Mouse (Mus musculus) ES-E14 (cell line): ENCODE measurements around the gene C1qtnf12. TPM values are rescaled to one million over a fixed set of nuclear protein-coding genes. Genes with fewer than 3 reads are reported as not detected.

Source experiments
- DNase-seq: peaks from one replicate; pipeline ENCODE4 v3.0.0-alpha.2; 2013; ENCODE audit warnings: low read depth, low spot score
- H3K27ac ChIP-seq: 2 replicates; pipeline ENCODE4 v1.5.1; 2012; ENCODE audit warnings: low read depth, mild to moderate bottlenecking, low read length, moderate library complexity, mixed read lengths; ENCODE audit not compliant: poor library complexity, insufficient read depth, severe bottlenecking
- H3K36me3 ChIP-seq: 2 replicates; pipeline ENCODE4 v1.6.1; 2012; ENCODE audit warnings: mild to moderate bottlenecking, low read length, moderate library complexity, mixed read lengths; ENCODE audit not compliant: control insufficient read depth, poor library complexity, insufficient read depth, severe bottlenecking
- H3K4me1 ChIP-seq, 2 experiments: fragments of 150-350 bp in 1 of 2; sonication (generic) in 1 of 2; 2 replicates each; pipeline ENCODE4 v1.6.1; 2012; ENCODE audit warnings: low read length in 2 of 2, mild to moderate bottlenecking in 1 of 2, mixed read lengths in 1 of 2; ENCODE audit not compliant: control insufficient read depth in 2 of 2, insufficient read depth in 2 of 2, poor library complexity in 1 of 2
- H3K4me3 ChIP-seq, 2 experiments: fragments of 150-350 bp in 1 of 2; sonication (generic) in 1 of 2; 2 replicates each; pipeline ENCODE4 v1.5.1; 2012; ENCODE audit warnings: low read length in 2 of 2, low read depth in 1 of 2, mild to moderate bottlenecking in 1 of 2, mixed read lengths in 1 of 2; ENCODE audit not compliant: insufficient read depth in 1 of 2, poor library complexity in 1 of 2, severe bottlenecking in 1 of 2
- H3K9ac ChIP-seq: 2 replicates; pipeline ENCODE4 v1.6.1; 2012; ENCODE audit warnings: low read depth, mild to moderate bottlenecking, low read length, mixed read lengths; ENCODE audit not compliant: poor library complexity, insufficient read depth, severe bottlenecking
- H3K9me3 ChIP-seq: fragments of 150-350 bp; sonication (generic); 2 replicates; pipeline ENCODE4 v1.6.1; 2012; ENCODE audit warnings: low read depth, mild to moderate bottlenecking, low read length; ENCODE audit not compliant: control insufficient read depth, insufficient read depth
- CHD2 ChIP-seq: IDR thresholded peaks from 2 replicates; pipeline ENCODE4 v1.6.1; 2014; ENCODE audit warnings: mild to moderate bottlenecking, low read depth, low read length, inconsistent platforms
- HCFC1 ChIP-seq: IDR thresholded peaks from 2 replicates; pipeline ENCODE4 v1.6.1; 2012; ENCODE audit warnings: low read length, inconsistent platforms, borderline replicate concordance; ENCODE audit not compliant: insufficient read depth
- MAFK ChIP-seq: IDR thresholded peaks from 2 replicates; pipeline ENCODE4 v1.6.1; 2014; ENCODE audit warnings: mild to moderate bottlenecking, low read depth, low read length, inconsistent platforms; ENCODE audit not compliant: insufficient read depth
- ZC3H11A ChIP-seq: IDR thresholded peaks from 2 replicates; pipeline ENCODE4 v1.6.1; 2012; ENCODE audit warnings: low read depth, mild to moderate bottlenecking, inconsistent platforms, low read length, borderline replicate concordance
- ZNF384 ChIP-seq: IDR thresholded peaks from 2 replicates; pipeline ENCODE4 v1.6.1; 2012; ENCODE audit warnings: low read depth, low read length, inconsistent platforms
- in situ Hi-C, 2 experiments: fragments of 600-800 bp; cut with MboI; formaldehyde crosslinking; loops; one replicate each; pipeline ENCODE4 v1.15.1; 2025; ENCODE audit warnings: low sequenced_read_pairs in 2 of 2, inconsistent platforms in 1 of 2; ENCODE audit not compliant: unreplicated experiment in 2 of 2
- total RNA-seq: library from RNA; depleted of rRNA; stranded (reverse); fragments of 300-350 nt; gene quantifications from 2 replicates; pipeline ENCODE4 v1.2.3, GENCODE M21; 2012; rRNA removed

The C1qtnf12 gene
- total RNA-seq, 1 experiment = 6.4 TPM

DNA sequence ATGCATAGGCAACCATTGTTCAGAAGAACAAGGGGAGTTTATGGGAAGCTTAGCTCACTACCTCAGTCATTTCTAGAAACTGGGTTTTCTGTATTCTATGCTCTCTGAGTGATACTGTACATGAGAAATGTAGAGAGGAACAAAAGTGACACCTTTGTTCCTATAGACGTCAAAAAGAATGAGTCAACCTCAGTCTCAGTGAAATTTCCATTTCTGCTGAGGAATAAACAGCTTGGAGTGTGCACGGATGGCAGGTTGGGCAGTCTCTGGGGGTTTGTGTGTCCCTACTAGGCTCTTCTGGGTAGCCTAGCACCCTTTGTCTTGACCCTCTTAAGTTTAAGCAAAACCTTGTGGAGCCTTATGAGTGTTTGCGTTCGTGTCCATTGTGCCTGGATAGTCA lies 46.3 kb downstream of the C1qtnf12 start:
- no peaks in the 10 kb centered on the region for H3K4me1 ChIP-seq
- H3K27ac ChIP-seq = no peak overlapping the region
- in situ Hi-C loops = no loop called here
- no peak overlapping the region for H3K4me3 ChIP-seq
- H3K9me3 ChIP-seq = no peaks in the 10 kb centered on the region
- H3K36me3 ChIP-seq = peaks cover 39% of the 10 kb centered on the region
- no peak overlapping the region for H3K9ac ChIP-seq
- no peak for DNase-seq
- TF ChIP-seq ZNF384 (no peak), ZC3H11A (no peak), MAFK (no peak), CHD2 (no peak), HCFC1 (no peak)

DNA sequence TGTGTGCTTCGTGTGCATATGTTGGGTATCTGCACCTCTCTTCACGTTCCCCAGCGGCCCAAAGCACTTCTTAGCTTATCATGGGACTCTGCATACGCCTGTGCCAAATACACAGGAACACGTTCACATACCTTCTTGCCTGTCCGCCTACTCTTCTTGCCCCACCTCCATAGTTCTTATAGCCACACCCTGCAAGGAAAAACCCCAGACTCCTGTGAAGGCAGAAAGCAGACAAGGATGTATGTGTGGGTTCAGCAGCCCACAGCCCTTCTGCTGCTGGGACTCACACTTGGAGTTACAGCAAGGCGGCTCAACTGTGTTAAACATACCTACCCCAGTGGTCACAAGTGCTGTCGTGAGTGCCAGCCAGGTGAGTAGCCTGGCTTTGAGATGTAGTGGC lies 51.5 kb downstream of the C1qtnf12 start, which contains the start of gene Tnfrsf4:
Tnfrsf4 (plus strand) TSS at position 207 of the 400 bp plus-strand sequence.
- Histone ChIP-seq H3K4me3 (no peak within 1 kb of the TSS), H3K9ac (no peak within 1 kb of the TSS), H3K36me3 (peaks cover 25% of the 10 kb centered on the region), H3K9me3 (no peaks in the 10 kb centered on the region), H3K27ac (no peak within 1 kb of the TSS), H3K4me1 (0 out of 4 replicates have a peak, but pooled peaks cover 0 to 3% of the 10 kb centered on the region in 2 experiments)
- no peak for DNase-seq
- in situ Hi-C loops = no loop called here
- TF ChIP-seq ZC3H11A = no peak
- no peak for TF ChIP-seq CHD2
- TF ChIP-seq MAFK = no peak
- TF ChIP-seq ZNF384 = no peak
- no peak for TF ChIP-seq HCFC1

DNA sequence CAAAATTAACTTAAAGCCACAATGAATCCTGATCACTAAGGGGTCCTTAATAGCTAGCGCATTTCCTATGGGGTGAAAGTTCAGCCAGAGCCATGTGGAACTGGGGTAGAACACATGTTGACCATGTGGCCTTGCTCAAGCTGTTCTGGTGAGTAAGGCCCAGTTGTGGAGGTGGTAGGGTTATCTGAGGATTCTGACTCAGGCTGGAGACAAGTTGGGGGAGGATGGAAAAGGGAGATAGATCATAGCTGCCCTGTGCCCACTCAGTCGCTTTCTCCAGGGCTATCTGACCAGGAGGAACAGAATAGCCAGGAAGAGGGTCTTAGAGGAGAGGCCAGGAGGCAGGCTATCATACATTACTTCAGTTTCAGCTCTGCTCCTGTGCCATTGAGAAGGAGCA lies 52.3 kb downstream of the C1qtnf12 start:
- no peak for TF ChIP-seq ZNF384
- TF ChIP-seq CHD2 = no peak
- no peak for TF ChIP-seq MAFK
- TF ChIP-seq ZC3H11A = no peak
- no peak for TF ChIP-seq HCFC1
- Histone ChIP-seq H3K9me3 (no peaks in the 10 kb centered on the region), H3K4me1 (0 out of 4 replicates have a peak, but pooled peaks cover 0 to 3% of the 10 kb centered on the region in 2 experiments), H3K36me3 (peaks cover 17% of the 10 kb centered on the region), H3K4me3 (no peak overlapping the region), H3K9ac (no peak overlapping the region), H3K27ac (no peak overlapping the region)
- no peak for DNase-seq
- in situ Hi-C loops = no loop called here

Other genes starting within 250 kb of the C1qtnf12 start
- 0.22 and 0.58 TPM in 2 replicates for gene Tmem240, start 227.5 kb upstream of the C1qtnf12 start, total RNA-seq
- gene Atad3a, start 201.2 kb upstream of the C1qtnf12 start, total RNA-seq = 169 and 267 TPM in 2 replicates
- gene Vwa1, start 187.6 kb upstream of the C1qtnf12 start, total RNA-seq = 4.6 and 10.6 TPM in 2 replicates
- 0.09 and 0.11 TPM in 2 replicates for gene Tmem88b, start 176.4 kb upstream of the C1qtnf12 start, total RNA-seq
- gene Ankrd65, start 171.9 kb upstream of the C1qtnf12 start, total RNA-seq = 0.49 and 0.74 TPM in 2 replicates
- gene Mrpl20, start 159.4 kb upstream of the C1qtnf12 start, total RNA-seq = 114 and 157 TPM in 2 replicates
- gene Ccnl2, start 149.8 kb upstream of the C1qtnf12 start, total RNA-seq = 103 and 171 TPM in 2 replicates
- gene Aurkaip1, start 131.0 kb upstream of the C1qtnf12 start, total RNA-seq = 156 and 162 TPM in 2 replicates
- 14.2 and 14.4 TPM in 2 replicates for gene Mxra8, start 122.6 kb upstream of the C1qtnf12 start, total RNA-seq
- gene Dvl1, start 114.9 kb upstream of the C1qtnf12 start, total RNA-seq = 49.8 and 88.0 TPM in 2 replicates
- gene Tas1r3, start 99.0 kb upstream of the C1qtnf12 start, total RNA-seq = 0.40 and 0.58 TPM in 2 replicates
- 9.7 and 10.1 TPM in 2 replicates for gene Cptp, start 92.9 kb upstream of the C1qtnf12 start, total RNA-seq
- gene Ints11, start 92.8 kb upstream of the C1qtnf12 start, total RNA-seq = 106 and 119 TPM in 2 replicates
- gene Pusl1, start 70.5 kb upstream of the C1qtnf12 start, total RNA-seq = 62.2 and 104 TPM in 2 replicates
- gene Acap3, start 70.5 kb upstream of the C1qtnf12 start, total RNA-seq = 17.1 and 32.0 TPM in 2 replicates
- gene Ube2j2, start 18.5 kb upstream of the C1qtnf12 start, total RNA-seq = 57.9 and 74.1 TPM in 2 replicates
- 11.9 and 20.6 TPM in 2 replicates for gene B3galt6, start 30.3 kb downstream of the C1qtnf12 start, total RNA-seq
- 176 and 257 TPM in 2 replicates for gene Sdf4, start 30.6 kb downstream of the C1qtnf12 start, total RNA-seq
- 2.4 and 2.6 TPM in 2 replicates for gene Tnfrsf4, start 51.5 kb downstream of the C1qtnf12 start, total RNA-seq
- 0.62 and 1.1 TPM in 2 replicates for gene Tnfrsf18, start 63.8 kb downstream of the C1qtnf12 start, total RNA-seq
- gene Ttll10, start 97.1 kb downstream of the C1qtnf12 start, total RNA-seq = 0.22 and 0.37 TPM in 2 replicates
- gene 9430015G10Rik, start 147.7 kb downstream of the C1qtnf12 start, total RNA-seq = 83.4 and 131 TPM in 2 replicates
- gene Rnf223, start 168.2 kb downstream of the C1qtnf12 start, total RNA-seq = 1.7 and 2.2 TPM in 2 replicates
- 214 and 296 TPM in 2 replicates for gene Agrn, start 235.2 kb downstream of the C1qtnf12 start, total RNA-seq
- gene Isg15, start 238.5 kb downstream of the C1qtnf12 start, total RNA-seq = 0.67 and 0.79 TPM in 2 replicates
- gene AW011738, start 241.0 kb downstream of the C1qtnf12 start, total RNA-seq = 0.21 and 0.27 TPM in 2 replicates